Mouse (Mus musculus) right cerebral cortex, postnatal 36 days (tissue): ENCODE measurements around the gene Wdr43.
"Not testable (repeated sequence)": the region's sequence is repeated elsewhere in the genome, so short reads cannot be mapped to it uniquely, and the experiment has no call there.

Experiments
- DNase-seq, 2 experiments: peaks; one replicate each; pipeline ENCODE4 v3.0.0; 2022; ENCODE audit warnings: low spot score in 2 of 2, mixed read lengths in 1 of 2

Wdr43 gene

DNA sequence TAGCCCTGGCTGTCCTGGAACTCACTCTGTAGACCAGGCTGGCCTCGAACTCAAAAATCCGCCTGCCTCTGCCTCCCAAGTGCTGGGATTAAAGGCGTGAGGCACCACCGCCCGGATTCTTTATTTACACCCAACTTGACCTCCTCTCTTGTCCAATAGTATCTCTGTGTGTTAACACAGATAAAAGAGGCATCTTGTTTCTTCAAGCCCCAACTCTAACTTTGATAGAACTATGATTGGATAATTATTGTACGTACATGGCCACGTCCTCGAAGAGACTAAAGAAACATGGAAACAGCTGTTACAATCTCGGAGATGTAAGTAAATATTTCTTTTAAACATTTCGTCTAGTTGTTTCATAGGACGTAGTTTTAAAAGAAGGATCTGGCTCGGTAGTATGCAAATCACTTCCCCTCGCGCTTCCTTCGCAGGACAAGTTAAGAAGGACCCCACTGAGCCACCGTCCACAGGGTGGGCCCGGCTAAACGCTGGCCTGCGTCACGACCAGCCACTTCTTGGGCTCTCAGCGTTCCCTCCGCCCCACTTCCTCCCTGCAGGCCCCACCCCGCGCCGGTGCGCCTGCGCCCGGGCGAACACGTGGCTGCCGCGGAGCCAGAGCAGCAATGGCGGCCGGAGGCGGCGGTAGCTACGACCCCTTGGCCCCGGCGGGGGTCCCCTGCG is at the start of gene Wdr43:
Wdr43 (plus strand) TSS at position 258 of the 681 bp plus-strand sequence.
- peak; percentile 97 to 98 for DNase-seq

DNA sequence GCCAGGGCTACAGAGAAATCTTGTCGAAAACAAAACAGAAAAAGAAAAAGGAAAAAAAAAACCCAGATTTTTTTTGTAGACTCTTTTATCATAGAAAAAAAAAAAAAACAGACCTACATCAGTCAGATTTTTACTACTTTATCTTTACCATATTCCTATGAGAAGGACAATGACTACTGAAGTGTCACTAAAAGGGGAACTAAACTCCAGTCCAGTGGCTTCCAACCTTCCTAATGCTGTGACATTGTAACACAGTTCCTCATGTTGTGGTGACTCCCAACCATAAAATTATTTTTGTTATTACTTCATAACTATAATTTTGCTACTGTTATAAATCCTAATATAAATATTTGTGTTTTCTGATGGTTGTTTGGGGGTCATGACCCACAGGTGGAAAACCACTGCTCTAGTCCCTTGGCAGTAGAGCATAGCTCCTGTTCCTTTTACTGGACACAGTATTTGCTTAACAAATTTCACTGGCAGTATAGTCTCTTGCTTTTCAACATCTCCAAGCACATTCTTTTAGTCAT is 36.5 kb upstream of the Wdr43 start:
- DNase-seq = no peak

DNA sequence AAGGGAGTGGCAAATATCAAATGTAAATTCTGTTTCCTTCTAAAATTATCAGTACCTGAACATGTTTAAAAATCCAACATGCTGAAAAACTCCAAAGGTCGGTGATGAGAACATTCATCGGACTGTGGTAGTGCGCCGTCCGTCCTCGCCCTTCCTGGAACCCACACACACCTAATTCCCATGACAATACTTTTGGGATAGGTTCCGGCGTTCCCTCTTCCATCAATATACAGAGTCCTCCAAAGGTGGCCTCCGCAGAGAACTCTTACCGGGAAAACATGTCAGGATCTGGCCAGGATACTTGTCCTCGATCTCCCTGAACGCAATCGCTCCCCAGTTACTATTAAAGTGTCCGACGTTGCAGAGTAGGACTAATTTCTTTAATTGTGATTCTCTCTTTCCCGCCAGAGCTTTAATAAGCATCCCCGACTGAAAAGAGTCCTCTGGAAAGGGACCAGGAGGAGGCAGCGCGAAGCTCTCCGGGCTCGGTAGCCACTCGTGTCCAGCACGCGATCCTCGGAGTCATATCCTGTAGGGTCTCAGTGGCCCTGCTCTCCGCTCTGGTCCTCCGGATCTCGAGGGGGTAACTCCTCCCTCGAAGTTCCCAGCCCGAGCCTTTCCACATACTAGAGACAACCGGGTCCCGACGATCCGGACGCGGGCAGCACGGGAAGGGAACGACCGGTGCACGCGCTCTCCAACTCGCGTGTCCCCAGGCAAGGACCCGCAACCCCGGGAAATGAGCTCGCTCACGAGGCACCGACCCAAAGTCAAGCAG is 17.6 kb upstream of the Wdr43 start:
- DNase-seq = no peak

DNA sequence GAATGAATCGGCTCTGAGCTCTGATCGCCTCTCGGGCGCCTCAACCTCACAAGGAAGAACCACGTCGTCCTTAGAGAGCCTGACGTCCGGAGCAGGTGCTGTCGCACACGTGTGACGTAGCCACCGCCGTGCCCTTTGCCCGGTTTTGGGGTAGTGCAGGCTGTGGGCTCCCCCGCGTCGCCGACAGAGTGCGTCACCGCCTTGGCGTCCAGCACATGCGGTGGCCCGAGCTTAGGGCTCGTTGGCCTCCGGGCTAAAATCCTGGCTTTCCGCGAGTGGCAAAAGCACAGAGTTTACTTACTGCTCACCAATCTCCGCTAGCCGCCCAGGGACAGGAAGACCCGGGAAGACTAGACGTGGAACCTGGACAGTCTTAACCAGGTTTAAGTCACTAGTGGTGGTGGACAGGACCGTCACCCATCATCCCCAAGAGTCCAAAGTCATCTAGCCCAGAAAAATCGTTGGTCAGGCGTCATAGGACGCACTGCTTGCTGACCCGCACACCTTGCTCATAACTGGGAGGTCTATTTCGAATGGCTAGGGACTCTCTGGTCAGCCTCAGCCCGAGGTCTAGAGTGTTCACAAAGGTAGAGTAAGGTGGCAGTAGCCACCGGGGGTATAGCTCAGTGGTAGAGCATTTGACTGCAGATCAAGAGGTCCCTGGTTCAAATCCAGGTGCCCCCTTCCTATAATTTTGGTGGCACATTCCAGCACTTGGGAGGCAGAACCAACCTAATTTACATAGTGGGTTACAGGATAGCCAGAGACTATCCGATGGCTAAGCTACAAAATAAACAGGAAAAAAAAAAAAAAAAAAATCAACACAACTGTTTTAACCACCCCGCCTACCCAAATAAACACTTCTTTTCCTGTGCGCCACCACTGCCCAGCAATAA is 16.8 kb upstream of the Wdr43 start:
- DNase-seq = peak; percentile 91 to 92

DNA sequence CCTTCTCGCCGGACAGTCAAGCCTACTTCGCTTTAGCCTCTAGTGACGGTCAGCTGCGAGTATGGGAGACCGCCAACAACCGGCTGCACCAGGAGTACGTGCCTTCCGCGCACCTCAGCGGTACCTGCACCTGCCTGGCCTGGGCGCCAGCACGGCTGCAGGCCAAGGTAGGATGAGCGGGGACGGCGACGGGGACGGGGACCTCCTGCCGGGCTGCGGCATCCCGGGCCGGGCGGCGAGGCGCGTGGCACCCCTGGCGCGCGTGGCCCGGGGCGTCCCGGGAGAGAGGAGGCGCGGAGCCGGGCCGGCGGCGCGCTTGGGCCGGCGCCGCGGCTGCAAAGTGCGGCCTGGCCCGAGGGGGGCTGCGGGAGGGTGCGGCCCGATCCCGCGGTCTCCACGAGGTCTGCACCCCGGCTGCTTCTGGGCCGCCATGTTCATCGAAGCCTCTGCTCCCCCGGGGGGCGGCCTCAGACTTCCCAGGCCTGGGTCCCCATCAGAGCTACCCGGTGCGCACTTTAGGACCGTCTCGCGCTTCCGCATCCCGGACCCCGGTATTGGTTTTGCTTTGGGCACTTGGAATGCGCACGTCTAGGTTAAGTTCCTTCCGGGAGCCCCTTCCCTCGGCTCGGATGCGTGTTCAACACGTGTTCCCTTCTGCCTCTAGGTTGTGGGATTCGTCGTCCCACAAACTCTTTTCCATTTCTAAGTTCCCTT is 781 bp downstream of the Wdr43 start:
- DNase-seq = no peak

DNA sequence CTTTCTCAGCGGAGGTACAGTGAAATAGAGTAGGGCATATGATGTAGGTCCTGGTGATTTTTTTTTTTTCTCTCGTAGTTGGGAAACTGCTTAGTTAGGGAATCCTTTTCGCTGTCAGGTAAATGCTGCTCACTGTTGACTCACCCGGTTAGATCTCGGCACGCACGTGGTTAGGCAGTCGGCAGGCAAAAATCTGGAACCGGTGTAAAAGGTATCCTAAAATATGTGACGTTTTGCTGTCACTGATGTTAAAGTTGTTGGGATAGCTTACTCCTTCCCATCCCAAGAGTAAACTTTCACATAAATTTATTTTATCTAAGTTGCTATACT is 1.3 kb downstream of the Wdr43 start:
- DNase-seq = no peak

DNA sequence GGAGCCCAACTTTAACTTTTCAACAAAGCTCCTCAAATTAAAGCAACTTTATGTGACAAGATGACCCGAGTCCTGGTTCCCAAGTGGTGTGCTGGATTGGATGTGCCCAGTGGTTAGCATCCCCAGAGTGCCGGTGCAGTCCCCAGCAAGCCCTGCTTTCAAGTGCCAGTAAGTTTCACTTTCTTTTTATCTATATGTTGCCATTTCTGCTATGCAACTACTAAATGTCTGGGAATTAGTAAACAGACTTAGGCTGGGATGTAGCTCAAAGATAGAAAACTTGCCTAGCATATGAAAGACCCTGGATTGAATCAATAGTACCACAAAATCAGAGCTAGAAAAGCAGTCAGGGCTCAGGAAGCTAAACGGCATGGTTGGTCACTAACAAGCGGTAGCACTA is 2.3 kb downstream of the Wdr43 start:
- no peak for DNase-seq

DNA sequence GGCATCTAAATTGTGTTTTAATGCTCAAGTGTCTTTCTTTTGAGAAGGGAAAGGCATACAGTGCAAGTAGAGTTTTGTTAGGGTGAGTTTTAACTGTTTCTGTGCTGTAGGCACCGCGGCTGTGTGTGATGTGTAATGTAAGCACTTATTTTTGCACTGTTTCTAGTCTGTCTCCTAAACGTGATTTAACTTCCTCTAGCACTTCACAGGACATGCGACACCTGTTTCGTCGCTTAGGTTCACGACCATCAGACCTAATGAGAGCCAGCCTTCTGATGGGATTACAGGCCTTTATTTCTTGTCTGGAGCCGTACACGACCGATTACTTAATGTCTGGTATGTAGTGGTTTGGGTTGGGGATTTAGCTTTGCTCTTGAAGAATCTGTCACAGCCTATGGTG is 16.1 kb downstream of the Wdr43 start:
- no peak for DNase-seq

DNA sequence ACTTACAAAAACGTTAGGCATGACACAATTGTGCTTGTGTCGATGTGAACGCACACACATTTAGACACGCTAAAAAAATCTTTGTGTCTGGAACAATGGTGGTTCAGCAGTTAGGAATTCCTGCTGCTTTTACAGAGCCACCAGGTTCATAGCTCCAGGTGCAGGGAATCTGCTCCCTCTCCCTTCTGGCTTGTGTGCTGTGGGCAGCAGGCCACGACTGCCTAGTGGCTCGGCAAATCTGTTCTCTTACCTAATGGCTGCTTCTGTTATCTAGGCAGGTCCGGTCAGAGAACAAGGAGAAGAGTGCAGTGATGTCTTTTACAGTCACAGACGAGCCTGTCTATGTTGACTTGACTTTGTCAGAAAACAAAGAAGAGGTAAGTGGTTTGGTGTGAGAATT is 17.7 kb downstream of the Wdr43 start:
- no peak for DNase-seq

DNA sequence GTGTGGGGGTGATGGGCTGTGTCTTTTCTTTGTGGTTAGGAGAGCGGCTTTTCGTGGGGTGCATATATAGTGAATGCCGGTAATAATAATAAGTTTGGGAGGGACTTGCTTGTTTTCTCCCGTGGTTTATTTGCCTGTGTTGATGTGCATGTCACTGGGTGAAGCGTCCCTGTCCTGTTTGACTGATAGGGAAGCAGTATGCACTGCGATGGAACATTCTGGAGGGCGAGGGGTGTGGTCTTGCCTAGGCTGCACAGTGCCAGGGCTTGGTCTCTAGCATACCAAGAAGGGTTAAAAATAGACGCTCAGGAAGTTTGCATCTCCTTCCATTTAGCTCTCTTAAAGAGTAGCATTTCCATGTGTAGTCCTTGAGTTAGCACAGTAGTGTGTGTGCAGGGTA is 21.1 kb downstream of the Wdr43 start:
- DNase-seq = no peak

DNA sequence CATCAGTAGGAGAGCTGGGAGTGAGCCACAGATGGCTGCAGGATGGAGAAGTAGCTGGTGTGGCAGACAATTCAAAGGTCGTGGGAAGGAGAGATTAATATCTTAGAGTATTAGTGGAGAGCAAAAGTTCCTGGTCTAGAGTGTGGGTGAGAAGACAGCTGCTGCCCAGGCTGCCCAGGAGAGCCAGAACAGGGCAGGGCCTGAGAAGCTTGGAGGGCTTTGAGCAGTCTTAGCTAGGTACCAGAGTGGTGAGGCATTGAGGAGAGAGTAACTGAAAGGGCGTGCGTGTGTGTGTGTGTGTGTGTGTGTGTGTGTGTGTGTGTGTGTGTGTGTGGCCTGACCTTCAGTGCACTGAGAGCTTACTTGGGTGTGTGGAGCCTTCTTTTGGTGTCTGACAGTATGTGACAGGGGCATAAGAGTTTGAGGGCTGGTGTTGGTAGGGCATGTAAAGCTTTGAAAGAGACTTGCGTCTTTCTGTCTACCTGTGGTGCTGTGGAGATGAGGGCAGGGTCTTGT is 22.1 kb downstream of the Wdr43 start:
- DNase-seq = no peak

DNA sequence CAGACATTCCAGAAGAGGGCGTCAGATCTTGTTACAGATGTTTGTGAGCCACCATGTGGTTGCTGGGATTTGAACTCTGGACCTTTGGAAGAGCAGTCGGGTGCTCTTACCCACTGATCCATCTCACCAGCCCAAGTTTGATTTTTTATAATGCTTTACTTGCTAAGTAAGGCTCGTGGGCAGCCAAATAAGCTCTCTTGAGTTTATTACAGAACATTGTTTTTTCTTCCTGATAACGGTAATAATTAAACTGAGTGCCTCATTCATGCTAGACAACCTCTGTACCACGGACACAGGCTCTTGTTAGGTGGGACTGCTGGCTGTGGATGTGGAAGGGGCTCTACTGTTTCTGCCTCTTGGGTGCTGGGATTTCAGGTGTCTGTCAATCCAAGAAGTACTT is 23.4 kb downstream of the Wdr43 start:
- not testable (repeated sequence) for DNase-seq

DNA sequence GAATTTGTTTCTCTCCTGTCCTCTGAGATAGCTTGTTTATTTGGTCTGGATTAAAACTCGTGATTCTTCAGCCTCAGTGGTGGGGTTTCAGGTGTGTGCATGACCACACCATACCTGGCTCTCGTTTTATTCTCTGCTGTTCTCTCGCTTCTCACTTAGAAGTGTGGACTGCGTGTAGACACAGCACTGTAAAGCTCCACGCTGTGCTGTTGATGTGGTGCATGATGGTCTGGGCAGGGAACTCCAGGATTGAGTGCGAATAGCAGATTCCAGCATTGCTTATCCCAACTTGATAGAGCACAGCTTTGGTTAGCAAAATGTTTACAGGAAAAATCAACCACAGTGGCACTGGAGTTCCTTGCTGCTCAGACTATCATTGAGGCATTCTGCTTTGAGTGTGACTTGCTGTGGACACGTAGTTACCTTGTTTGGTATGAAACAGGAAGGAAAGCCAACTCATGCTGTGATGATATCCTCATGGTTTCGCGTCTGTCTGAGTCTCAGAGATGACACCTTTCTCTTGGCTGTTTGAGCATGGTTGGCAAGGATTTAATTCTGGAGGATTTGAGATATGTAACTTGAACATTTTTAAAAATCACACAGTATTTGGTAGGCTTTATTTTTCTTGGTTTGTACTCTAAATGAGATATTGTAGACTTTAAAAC is 24.9 kb downstream of the Wdr43 start:
- no peak for DNase-seq

DNA sequence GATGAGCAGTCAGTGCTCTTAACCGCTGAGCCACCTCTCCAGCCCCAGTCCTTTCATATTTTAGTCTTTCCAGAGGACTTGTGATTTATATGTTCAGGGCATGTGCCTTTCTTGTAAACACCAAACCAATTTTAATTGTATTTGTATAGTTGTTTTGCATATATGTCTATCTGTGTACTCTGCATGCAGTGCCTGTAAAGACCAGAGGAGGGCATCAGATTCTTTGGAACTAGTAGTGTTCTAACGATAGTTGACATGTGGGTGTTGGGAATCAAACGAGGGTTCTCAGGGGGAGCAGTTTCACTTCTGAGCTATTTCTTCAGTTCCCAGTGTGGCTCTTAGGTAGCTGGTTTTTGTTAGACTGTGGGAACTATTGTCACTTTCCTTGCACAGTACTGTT is 26.5 kb downstream of the Wdr43 start:
- DNase-seq = no peak

DNA sequence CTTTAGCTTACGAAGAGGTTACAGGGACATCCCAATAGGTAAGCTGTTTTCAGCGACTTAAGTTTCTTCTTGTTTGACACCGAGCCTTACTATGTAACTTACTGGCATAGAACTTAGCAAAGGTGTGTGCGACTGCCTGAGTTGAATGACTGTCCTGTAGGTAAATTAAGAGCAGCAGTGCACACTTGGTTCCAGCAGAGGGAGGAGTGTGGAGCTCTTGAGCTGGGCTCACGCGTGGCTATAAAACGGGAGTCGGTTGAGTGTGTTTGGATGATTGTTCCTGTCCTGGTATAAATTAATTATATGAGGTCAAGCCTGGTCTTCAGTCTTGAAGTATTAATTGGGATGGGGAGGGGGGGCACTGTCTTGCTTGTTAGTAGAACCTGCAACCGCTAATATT is 34.3 kb downstream of the Wdr43 start:
- no peak for DNase-seq

DNA sequence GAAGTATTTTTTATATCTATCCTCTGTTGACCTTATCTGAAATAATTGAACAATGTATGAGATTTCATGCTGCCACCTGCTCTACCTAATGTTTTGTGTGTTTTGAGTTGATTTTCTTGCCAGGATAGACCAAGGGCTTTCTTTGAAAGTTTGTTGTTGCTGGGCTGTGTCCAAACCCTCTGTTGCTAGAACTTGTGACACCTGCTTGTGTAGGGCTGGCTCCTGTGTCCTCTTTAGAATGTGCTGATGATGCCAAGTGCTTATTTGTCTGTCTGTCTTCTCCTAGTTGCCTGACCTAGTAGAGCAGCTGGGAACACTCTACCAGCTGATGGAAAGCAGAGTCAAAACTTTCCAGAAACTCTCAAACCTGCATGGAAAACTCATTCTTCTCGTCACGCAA is 36.8 kb downstream of the Wdr43 start:
- DNase-seq = no peak

DNA sequence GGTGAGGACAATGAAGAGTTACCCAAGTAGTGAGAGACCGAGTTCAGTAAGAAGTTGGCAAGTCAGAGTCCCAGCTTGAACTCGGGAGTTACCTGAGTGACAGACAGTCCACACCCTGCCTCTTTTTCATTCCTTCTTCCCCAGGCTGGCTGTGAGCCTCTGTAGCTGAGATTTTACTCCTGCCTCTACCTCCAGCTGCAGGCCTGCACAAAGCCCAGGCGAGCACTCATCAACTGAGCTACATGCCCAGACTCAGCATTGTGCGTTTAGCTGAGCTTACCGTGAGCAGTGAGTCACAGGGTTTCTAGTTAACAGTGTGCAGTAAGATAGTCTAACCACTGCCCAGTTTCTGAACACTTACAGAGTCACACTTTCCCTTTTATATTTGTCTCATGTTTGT is 37.2 kb downstream of the Wdr43 start:
- no peak for DNase-seq

DNA sequence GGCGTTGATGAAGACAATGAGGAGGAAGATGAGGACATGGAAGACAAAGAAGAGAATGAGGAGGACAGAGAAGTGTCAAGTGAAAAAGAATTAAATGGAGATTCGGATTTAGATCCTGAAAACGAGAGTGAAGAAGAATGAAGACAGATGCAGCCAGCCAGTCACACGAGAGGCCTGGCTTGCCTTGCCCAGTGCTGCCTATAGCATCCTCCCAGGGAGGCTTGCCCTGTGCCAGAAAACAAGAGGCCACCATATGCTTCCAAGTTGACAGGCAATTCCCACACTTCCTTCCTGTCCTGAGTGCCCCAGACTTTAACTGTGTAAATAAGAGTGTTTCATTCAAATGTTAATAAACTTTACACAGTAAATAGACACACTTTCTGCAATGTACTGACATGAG is 41.8 kb downstream of the Wdr43 start:
- DNase-seq = no peak

DNA sequence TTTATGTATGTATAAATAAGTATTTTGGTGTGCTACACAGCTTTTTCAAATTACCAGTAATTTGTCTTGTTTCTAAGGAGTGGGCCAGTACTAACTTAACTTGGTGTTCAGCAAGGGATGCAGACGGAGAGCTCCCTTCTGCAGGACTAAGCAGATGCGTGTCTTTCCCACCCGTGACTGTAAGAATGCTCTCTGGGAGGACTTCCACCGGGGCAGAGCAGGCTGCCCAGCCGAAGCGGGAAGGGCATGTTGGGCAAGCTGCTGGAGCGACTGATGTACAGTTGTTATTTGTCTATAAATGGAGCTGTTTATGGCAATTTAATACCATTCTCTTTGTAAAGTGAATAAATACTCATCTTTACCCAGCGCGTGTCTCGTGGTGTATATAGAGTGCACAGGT is 43.0 kb downstream of the Wdr43 start:
- DNase-seq = no peak

DNA sequence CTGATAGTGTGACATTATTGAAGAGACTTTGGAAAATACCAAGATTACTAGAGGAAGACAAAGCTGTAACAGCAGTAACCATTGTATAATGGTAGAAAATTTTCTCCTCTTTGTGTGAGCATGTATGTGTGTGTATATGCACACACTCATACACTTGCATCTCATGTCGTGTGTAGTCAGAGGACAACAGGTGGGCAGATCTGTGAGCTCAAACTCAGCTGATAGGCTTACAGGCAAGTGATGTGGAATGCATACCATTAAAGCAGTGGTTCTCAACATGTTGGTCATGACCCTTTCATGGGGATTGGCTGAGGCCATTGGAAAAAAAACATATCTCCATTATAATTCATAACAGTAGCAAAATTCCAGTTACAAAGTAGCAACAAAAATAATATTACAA is 44.7 kb downstream of the Wdr43 start:
- no peak for DNase-seq

DNA sequence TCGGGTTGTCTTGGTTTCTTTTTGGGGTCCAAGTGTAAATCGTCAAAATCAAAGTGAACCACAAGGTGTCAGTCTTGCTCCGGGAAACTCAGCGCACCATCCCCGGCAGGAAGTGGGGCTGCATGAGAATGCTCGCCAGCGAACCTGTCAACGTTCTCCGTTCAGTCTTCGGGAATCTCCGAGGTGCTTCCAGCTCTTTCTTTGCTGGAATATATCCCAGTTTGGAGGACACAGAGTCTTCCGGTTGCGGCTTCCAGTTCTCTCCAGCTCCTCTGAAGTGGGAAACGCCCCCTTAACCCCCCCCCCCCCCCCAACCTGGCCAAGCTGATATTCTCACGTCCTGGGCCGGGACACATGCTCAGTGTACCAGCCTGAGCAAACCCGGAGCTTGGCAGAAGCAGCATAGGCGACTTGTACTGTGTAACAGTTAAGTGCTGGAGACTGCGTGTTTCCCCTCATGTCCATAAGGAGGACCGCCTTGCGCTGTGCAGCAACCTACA is 47.1 kb downstream of the Wdr43 start:
- peak in 1 of 2 experiments; percentile 41 for DNase-seq
